Mouse (Mus musculus): ENCODE results near the gene Celf2. TPM values are rescaled to one million over a fixed set of nuclear protein-coding genes. Genes with fewer than 3 reads are reported as not detected.

The Celf2 gene
- polyA plus RNA-seq, 1 experiment, result 68.7 TPM

- Histone ChIP-seq H3K27me3 (ENCODE audit: control insufficient read depth, insufficient read depth, low read length) (no peaks in the 10 kb centered on the region), H3K4me1 (ENCODE audit: control insufficient read depth, insufficient read depth, low read length) (no peaks in the 10 kb centered on the region), H3K4me3 (replicated peaks; ENCODE audit: insufficient read depth, low read depth, low read length) (no peak overlapping the region), H3K27ac (ENCODE audit: insufficient read depth, low read length) (no peak overlapping the region)
- DNase-seq, result no peak
- TF ChIP-seq POLR2A (IDR thresholded peaks at IDR 0.05; ENCODE audit: borderline replicate concordance, insufficient read depth, low read length), result no peak
- TF ChIP-seq CTCF (IDR thresholded peaks at IDR 0.05; ENCODE audit: borderline replicate concordance, insufficient read depth, low read depth, low read length), result no peak
Observed at GRCm38 (mm10) chr2:6965243-6965642, 544.1 kb downstream of the Celf2 start.

DNA sequence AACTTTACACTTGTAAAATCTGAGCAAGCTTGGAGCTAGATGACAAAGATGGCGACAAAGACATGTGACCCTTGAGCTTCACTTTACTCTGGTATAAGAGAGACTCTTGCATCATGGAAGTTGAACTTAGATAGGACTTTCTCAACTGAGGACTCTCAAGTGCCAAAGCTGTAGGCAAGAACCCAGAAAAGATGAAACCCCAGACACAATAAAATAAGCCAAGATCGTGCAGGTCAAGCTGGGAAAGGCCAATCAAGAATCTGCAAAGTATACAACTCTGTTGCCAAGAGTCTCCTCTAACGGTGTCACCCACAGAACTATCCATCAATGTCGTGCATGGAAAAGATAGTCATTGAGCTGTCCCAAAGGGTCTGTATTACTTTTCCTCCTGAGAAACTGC, 558.7 kb downstream of the Celf2 start:
- H3K4me3 ChIP-seq (replicated peaks; ENCODE audit: insufficient read depth, low read depth, low read length), result no peak overlapping the region
- H3K27me3 ChIP-seq (ENCODE audit: control insufficient read depth, insufficient read depth, low read length), result no peaks in the 10 kb centered on the region
- 86% methylated on average over 4 of the region's 4 CpGs for WGBS
- TF ChIP-seq POLR2A (IDR thresholded peaks at IDR 0.05; ENCODE audit: borderline replicate concordance, insufficient read depth, low read length), result no peak
- no peak for TF ChIP-seq CTCF (IDR thresholded peaks at IDR 0.05; ENCODE audit: borderline replicate concordance, insufficient read depth, low read depth, low read length)
- DNase-seq, result no peak
- no peak overlapping the region for H3K27ac ChIP-seq (ENCODE audit: insufficient read depth, low read length)
- H3K4me1 ChIP-seq (ENCODE audit: control insufficient read depth, insufficient read depth, low read length), result no peaks in the 10 kb centered on the region

DNA sequence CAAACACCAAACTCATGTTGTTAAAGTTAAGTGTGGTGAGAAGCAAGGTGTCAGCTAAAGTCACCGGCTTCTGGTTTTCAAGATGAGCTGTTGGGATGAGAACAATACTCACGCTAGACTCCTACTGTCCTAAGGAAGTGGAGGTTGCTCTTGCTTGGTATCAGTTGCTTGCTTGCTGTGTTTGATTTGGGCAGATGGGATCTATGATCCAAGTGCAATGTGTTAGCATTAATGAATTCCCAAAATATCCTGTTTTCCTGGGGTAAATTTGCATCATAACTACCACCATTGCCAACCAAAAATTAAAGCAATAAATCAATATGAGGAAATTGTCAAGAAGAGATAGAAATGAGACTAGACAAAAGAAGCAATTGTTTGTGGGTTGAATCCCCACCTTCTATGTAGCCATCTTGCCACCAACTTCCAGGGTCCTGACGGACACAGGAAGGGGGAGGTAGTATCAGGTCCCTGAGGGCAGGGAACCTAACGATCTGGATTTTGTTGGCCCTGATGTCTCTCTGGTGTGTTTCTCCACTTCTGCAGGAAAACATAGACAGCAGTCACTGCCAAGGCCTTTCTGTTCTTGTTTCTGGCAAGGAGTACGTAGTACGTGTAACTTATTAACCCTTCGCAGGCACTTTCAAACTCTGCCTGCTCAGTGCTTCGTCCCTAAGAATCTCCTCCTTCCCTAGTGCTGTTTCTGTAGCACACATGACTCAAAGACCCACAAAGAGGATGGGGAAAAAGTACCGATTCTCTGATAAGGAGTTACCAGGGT, 563.5 kb downstream of the Celf2 start:
- WGBS, result 67% methylated on average over 9 of the region's 9 CpGs
- no peak for DNase-seq
- TF ChIP-seq CTCF (IDR thresholded peaks at IDR 0.05; ENCODE audit: borderline replicate concordance, insufficient read depth, low read depth, low read length) (no peak), POLR2A (IDR thresholded peaks at IDR 0.05; ENCODE audit: borderline replicate concordance, insufficient read depth, low read length) (no peak)
- Histone ChIP-seq H3K4me3 (replicated peaks; ENCODE audit: insufficient read depth, low read depth, low read length) (no peak overlapping the region), H3K27me3 (ENCODE audit: control insufficient read depth, insufficient read depth, low read length) (no peaks in the 10 kb centered on the region), H3K4me1 (ENCODE audit: control insufficient read depth, insufficient read depth, low read length) (peaks cover 4% of the 10 kb centered on the region), H3K27ac (ENCODE audit: insufficient read depth, low read length) (no peak overlapping the region)

- TF ChIP-seq POLR2A (IDR thresholded peaks at IDR 0.05; ENCODE audit: borderline replicate concordance, insufficient read depth, low read length), result no peak
- no peak for TF ChIP-seq CTCF (IDR thresholded peaks at IDR 0.05; ENCODE audit: borderline replicate concordance, insufficient read depth, low read depth, low read length)
- Histone ChIP-seq H3K27me3 (ENCODE audit: control insufficient read depth, insufficient read depth, low read length) (no peaks in the 10 kb centered on the region), H3K27ac (ENCODE audit: insufficient read depth, low read length) (no peak overlapping the region), H3K4me3 (replicated peaks; ENCODE audit: insufficient read depth, low read depth, low read length) (no peak overlapping the region), H3K4me1 (ENCODE audit: control insufficient read depth, insufficient read depth, low read length) (peaks cover 4% of the 10 kb centered on the region)
- no peak for DNase-seq
- 72% methylated on average over 8 of the region's 8 CpGs for WGBS
Observed at GRCm38 (mm10) chr2:6943651-6944050, 565.7 kb downstream of the Celf2 start.

- 94% methylated on average over 2 of the region's 2 CpGs for WGBS
- no peak for DNase-seq
- no peaks in the 10 kb centered on the region; the same call in 1 of the 2 replicates for H3K27me3 ChIP-seq (ENCODE audit: control insufficient read depth, insufficient read depth, low read length)
- no peak overlapping the region for H3K4me3 ChIP-seq (replicated peaks; ENCODE audit: insufficient read depth, low read depth, low read length)
- no peak for TF ChIP-seq CTCF (IDR thresholded peaks at IDR 0.05; ENCODE audit: borderline replicate concordance, insufficient read depth, low read depth, low read length)
- no peak for TF ChIP-seq POLR2A (IDR thresholded peaks at IDR 0.05; ENCODE audit: borderline replicate concordance, insufficient read depth, low read length)
- no peak overlapping the region for H3K27ac ChIP-seq (ENCODE audit: insufficient read depth, low read length)
- H3K4me1 ChIP-seq (ENCODE audit: control insufficient read depth, insufficient read depth, low read length), result peaks cover 4% of the 10 kb centered on the region
Observed at GRCm38 (mm10) chr2:6942635-6943390, 566.5 kb downstream of the Celf2 start.

DNA sequence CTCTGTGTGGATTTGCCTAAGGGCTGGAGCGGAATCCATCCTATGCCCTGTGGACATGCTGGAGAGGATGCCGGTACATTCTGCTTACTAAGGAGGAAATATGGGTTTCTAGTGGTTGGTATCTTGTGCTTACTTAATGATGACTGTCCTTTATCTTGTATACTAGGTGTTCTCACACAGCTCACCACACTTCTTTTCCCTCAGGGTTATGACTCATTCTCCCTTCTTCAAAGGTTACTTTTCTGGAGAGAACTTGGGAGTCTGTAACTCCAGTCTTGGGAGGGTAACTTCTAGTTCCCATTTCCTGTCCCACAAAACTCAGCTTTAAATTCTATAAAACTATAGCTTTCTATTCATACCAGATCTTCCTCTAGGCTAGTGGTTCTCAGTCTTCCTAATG, 570.2 kb downstream of the Celf2 start:
- 96% methylated on average over 2 of the region's 2 CpGs for WGBS
- DNase-seq, result no peak
- Histone ChIP-seq H3K4me3 (replicated peaks; ENCODE audit: insufficient read depth, low read depth, low read length) (no peak overlapping the region), H3K4me1 (ENCODE audit: control insufficient read depth, insufficient read depth, low read length) (peaks cover 4% of the 10 kb centered on the region), H3K27ac (ENCODE audit: insufficient read depth, low read length) (no peak overlapping the region), H3K27me3 (ENCODE audit: control insufficient read depth, insufficient read depth, low read length) (no peaks in the 10 kb centered on the region; the same call in 1 of the 2 replicates)
- no peak for TF ChIP-seq POLR2A (IDR thresholded peaks at IDR 0.05; ENCODE audit: borderline replicate concordance, insufficient read depth, low read length)
- TF ChIP-seq CTCF (IDR thresholded peaks at IDR 0.05; ENCODE audit: borderline replicate concordance, insufficient read depth, low read depth, low read length), result no peak

GRCm38 (mm10) chr2:6933130-6933529, 576.2 kb downstream of the Celf2 start:
- H3K27ac ChIP-seq (ENCODE audit: insufficient read depth, low read length), result no peak overlapping the region
- no peaks in the 10 kb centered on the region for H3K27me3 ChIP-seq (ENCODE audit: control insufficient read depth, insufficient read depth, low read length)
- no peak overlapping the region for H3K4me3 ChIP-seq (replicated peaks; ENCODE audit: insufficient read depth, low read depth, low read length)
- H3K4me1 ChIP-seq (ENCODE audit: control insufficient read depth, insufficient read depth, low read length), result no peaks in the 10 kb centered on the region
- 91% methylated on average over 12 of the region's 12 CpGs for WGBS
- no peak for DNase-seq
- TF ChIP-seq POLR2A (IDR thresholded peaks at IDR 0.05; ENCODE audit: borderline replicate concordance, insufficient read depth, low read length) (no peak), CTCF (IDR thresholded peaks at IDR 0.05; ENCODE audit: borderline replicate concordance, insufficient read depth, low read depth, low read length) (no peak)

Measured in cerebellum, adult 2 months (tissue).